In the genomic region with DNA sequence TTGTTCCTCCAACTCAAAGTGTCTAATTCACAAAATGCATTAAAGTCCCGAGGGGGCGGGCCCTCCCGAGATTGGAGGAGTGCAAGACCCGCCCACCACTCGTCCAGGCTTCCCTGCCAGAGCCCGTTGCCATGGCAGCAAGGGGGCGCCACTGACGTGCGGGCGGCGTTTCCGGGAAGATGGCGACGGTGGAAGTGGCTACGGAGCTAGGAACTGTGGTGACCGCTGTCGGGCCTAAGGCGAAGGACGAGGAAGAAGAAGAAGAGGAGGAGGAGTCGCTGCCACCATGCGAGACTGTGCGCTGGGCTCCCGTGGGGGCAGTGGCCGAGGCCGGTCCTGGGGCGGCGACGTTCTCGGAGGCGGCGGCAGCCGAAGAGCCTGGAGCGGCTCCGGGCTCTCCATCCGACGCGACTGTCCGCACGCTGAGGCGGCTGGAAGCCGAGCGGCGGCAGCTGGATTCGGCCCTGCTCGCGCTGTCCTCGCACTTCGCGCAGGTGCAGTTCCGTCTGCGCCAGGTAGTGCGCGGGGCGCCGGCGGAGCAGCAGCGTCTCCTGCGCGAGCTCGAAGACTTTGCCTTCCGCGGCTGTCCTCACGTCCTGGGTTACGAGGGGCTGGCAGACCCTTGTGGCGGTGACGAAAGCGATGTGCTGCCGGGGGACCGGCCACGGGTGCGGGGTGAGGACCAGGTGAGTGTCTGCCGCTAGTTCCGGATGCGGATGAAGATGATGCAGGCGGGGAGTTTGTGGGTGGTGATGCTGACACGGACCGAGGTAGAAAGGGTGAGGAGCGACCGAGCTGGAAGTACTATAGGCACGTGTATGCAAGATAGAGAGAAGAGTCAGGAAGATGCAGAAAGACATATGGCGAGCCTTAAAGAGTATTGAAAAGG, we compare ENCODE assay signal across 8 mouse cellular contexts. TPM values are rescaled to one million over a fixed set of nuclear protein-coding genes. Genes with fewer than 3 reads are reported as not detected.
DNase-seq lines count a peak whose midpoint lies in the region; ATAC-seq and TF ChIP-seq lines count a peak whose summit lies in the region.

A gene (plus strand): TSS at position 161 of the 889 bp plus-strand sequence.
A gene (minus strand): TSS at position 409 of the 889 bp plus-strand sequence.

- H3K9ac ChIP-seq in embryonic facial prominence, embryonic 14.5 days (ENCODE audit: low read depth, low read length) = peak within 1 kb of the TSS; percentile 84
- peak within 1 kb of the TSS; percentile 91 for H3K9ac ChIP-seq in heart, adult 2 months (ENCODE audit: low read depth, low read length)
- H3K9ac ChIP-seq in limb, embryonic 13.5 days = peak within 1 kb of the TSS; percentile 79
- peak within 1 kb of the TSS; percentile 82 for H3K9ac ChIP-seq in midbrain, embryonic 16.5 days (ENCODE audit: low read depth, low read length)

- no peaks in the 10 kb centered on the region for H3K27me3 ChIP-seq in embryonic facial prominence, embryonic 14.5 days (replicated peaks; ENCODE audit: control insufficient read depth, insufficient read depth, low read length)
- no peaks in the 10 kb centered on the region for H3K27me3 ChIP-seq in heart, adult 2 months (ENCODE audit: control insufficient read depth, insufficient read depth, low read length)
- no peaks in the 10 kb centered on the region for H3K27me3 ChIP-seq in limb, embryonic 13.5 days
- no peaks in the 10 kb centered on the region for H3K27me3 ChIP-seq in midbrain, embryonic 16.5 days (ENCODE audit: control insufficient read depth, insufficient read depth, low read depth, low read length)

- peak within 1 kb of the TSS; percentile 87 for H3K27ac ChIP-seq in embryonic facial prominence, embryonic 14.5 days (replicated peaks; ENCODE audit: low read depth, low read length)
- peak within 1 kb of the TSS; percentile 91 for H3K27ac ChIP-seq in heart, adult 2 months
- H3K27ac ChIP-seq in limb, embryonic 13.5 days = peak within 1 kb of the TSS; percentile 65; the same call in 1 of the 2 replicates
- peak within 1 kb of the TSS; percentile 90 for H3K27ac ChIP-seq in midbrain, embryonic 16.5 days (ENCODE audit: low read length)

- intact Hi-C loops in heart, adult 2 months (cut with DNase I) = no loop called here

- peak; percentile 93 for ATAC-seq in embryonic facial prominence, embryonic 14.5 days (ENCODE audit: low read depth)
- peak; percentile 96 for ATAC-seq in limb, embryonic 13.5 days (ENCODE audit: low FRiP score, low read depth)
- peak; percentile 94 for ATAC-seq in midbrain, embryonic 16.5 days

- H3K4me2 ChIP-seq in embryonic facial prominence, embryonic 14.5 days (ENCODE audit: low read depth, low read length) = peak within 1 kb of the TSS; percentile 90
- peak within 1 kb of the TSS; percentile 95 for H3K4me2 ChIP-seq in limb, embryonic 13.5 days (replicated peaks)
- peak within 1 kb of the TSS; percentile 90 for H3K4me2 ChIP-seq in midbrain, embryonic 16.5 days (ENCODE audit: low read length)

- peaks cover 10% of the 10 kb centered on the region; the same call in 1 of the 2 replicates for H3K36me3 ChIP-seq in embryonic facial prominence, embryonic 14.5 days (ENCODE audit: control insufficient read depth, insufficient read depth, low read length)
- peaks cover 4% of the 10 kb centered on the region; the same call in 1 of the 2 replicates for H3K36me3 ChIP-seq in heart, adult 2 months (ENCODE audit: control insufficient read depth, insufficient read depth, low read length)
- peaks cover 10% of the 10 kb centered on the region for H3K36me3 ChIP-seq in limb, embryonic 13.5 days
- H3K36me3 ChIP-seq in midbrain, embryonic 16.5 days (ENCODE audit: control insufficient read depth, insufficient read depth, low read length) = peaks cover 9% of the 10 kb centered on the region

- DNase-seq in 3T3-L1 (ENCODE audit: low read depth, low spot score) = peak; percentile 98
- peak; percentile 98 for DNase-seq in adrenal gland, postnatal 4 days (ENCODE audit: low spot score in 2 of 2)
- DNase-seq in embryonic facial prominence, embryonic 14.5 days (ENCODE audit: low spot score) = peak; percentile 99
- DNase-seq in heart, adult 2 months = peak; percentile 98 to 99
- peak; percentile 96 to 97 for DNase-seq in kidney, adult 8-10 months
- DNase-seq in spleen, postnatal 10 days (ENCODE audit: low spot score in 2 of 2) = peak; percentile 94 to 99

- H3K79me2 ChIP-seq in heart, adult 2 months (replicated peaks; ENCODE audit: control insufficient read depth, insufficient read depth, low read length) = 0 out of 2 replicates have a peak, but pooled peaks cover 1% of the 10 kb centered on the region

- H3K4me3 ChIP-seq in embryonic facial prominence, embryonic 14.5 days (ENCODE audit: low read depth, low read length) = peak within 1 kb of the TSS; percentile 93
- peak within 1 kb of the TSS; percentile 95 for H3K4me3 ChIP-seq in heart, adult 2 months
- peak within 1 kb of the TSS; percentile 75 for H3K4me3 ChIP-seq in limb, embryonic 13.5 days
- H3K4me3 ChIP-seq in midbrain, embryonic 16.5 days (ENCODE audit: low read depth, low read length) = peak within 1 kb of the TSS; percentile 77

- no peak for TF ChIP-seq EP300 in heart, adult 2 months (IDR thresholded peaks at IDR 0.05; ENCODE audit: insufficient read depth, low read depth, low read length)

- H3K9me3 ChIP-seq in embryonic facial prominence, embryonic 14.5 days (ENCODE audit: control insufficient read depth, low read length) = no peaks in the 10 kb centered on the region
- H3K9me3 ChIP-seq in limb, embryonic 13.5 days = no peaks in the 10 kb centered on the region
- no peaks in the 10 kb centered on the region for H3K9me3 ChIP-seq in midbrain, embryonic 16.5 days (replicated peaks; ENCODE audit: control insufficient read depth, low read length, poor library complexity, severe bottlenecking)

- TF ChIP-seq CTCF in heart, adult 2 months (IDR thresholded peaks at IDR 0.05) = peak; percentile 39

- H3K4me1 ChIP-seq in embryonic facial prominence, embryonic 14.5 days (ENCODE audit: control insufficient read depth, insufficient read depth, low read length) = peaks cover 20% of the 10 kb centered on the region
- peaks cover 8% of the 10 kb centered on the region for H3K4me1 ChIP-seq in heart, adult 2 months (ENCODE audit: control insufficient read depth, insufficient read depth, low read length)
- peaks cover 27% of the 10 kb centered on the region for H3K4me1 ChIP-seq in limb, embryonic 13.5 days
- peaks cover 27% of the 10 kb centered on the region for H3K4me1 ChIP-seq in midbrain, embryonic 16.5 days (ENCODE audit: control insufficient read depth, insufficient read depth, low read length)

- peak; percentile 81 for TF ChIP-seq POLR2A in heart, adult 2 months (IDR thresholded peaks at IDR 0.05; ENCODE audit: insufficient read depth, low read depth, low read length)

- WGBS in embryonic facial prominence, embryonic 14.5 days = under 1% methylated on average over 55 of the region's 81 CpGs
- under 1% methylated on average over 81 of the region's 81 CpGs for WGBS in heart, adult 2 months
- under 1% methylated on average over 78 of the region's 81 CpGs for WGBS in limb, embryonic 13.5 days
- 0% methylated on average over 78 of the region's 81 CpGs for WGBS in midbrain, embryonic 16.5 days

RNA-seq across cellular contexts. Expression of the first gene that starts in this region (rescaled TPM):
- 10 to 100 TPM; 20.1 to 22.0 TPM for total RNA-seq in adrenal gland, postnatal 4 days (2021)
- polyA plus RNA-seq in embryonic facial prominence, embryonic 14.5 days (2014; fragmentation: Nextera tagmentation; extraction: Ambion mirVana) = 16.2 and 17.3 TPM in 2 replicates
- 10 to 100 TPM; 10.1 to 12.1 TPM for total RNA-seq in heart, adult 2 months (2021)
- 12.0 and 14.7 TPM in 2 replicates for polyA plus RNA-seq in heart, adult 2 months (2012; rRNA removed)
- polyA plus RNA-seq in limb, embryonic 13.5 days (2015; fragmentation: Nextera tagmentation; extraction: Ambion mirVana) = 19.3 and 21.3 TPM in 2 replicates
- polyA plus RNA-seq in midbrain, embryonic 16.5 days (2015; fragmentation: Nextera tagmentation; extraction: Ambion mirVana) = 32.1 and 32.6 TPM in 2 replicates

RNA-seq across cellular contexts. Expression of the second gene that starts in this region (rescaled TPM):
- 1 to 10 TPM; 6.4 to 6.7 TPM for total RNA-seq in adrenal gland, postnatal 4 days (2021)
- polyA plus RNA-seq in embryonic facial prominence, embryonic 14.5 days (2014; fragmentation: Nextera tagmentation; extraction: Ambion mirVana) = 35.5 and 37.1 TPM in 2 replicates
- total RNA-seq in heart, adult 2 months (2021) = 10 to 100 TPM; 50.6 to 58.3 TPM
- 56.8 and 81.6 TPM in 2 replicates for polyA plus RNA-seq in heart, adult 2 months (2012; rRNA removed)
- 15.3 and 15.7 TPM in 2 replicates for polyA plus RNA-seq in limb, embryonic 13.5 days (2015; fragmentation: Nextera tagmentation; extraction: Ambion mirVana)
- polyA plus RNA-seq in midbrain, embryonic 16.5 days (2015; fragmentation: Nextera tagmentation; extraction: Ambion mirVana) = 3.0 and 3.1 TPM in 2 replicates

Comparison
In these comparisons a context has a peak if more than half of its experiments do, and no peak if none do; other contexts are left out.
1. Peak in every context shown above with its lines: DNase-seq, ATAC-seq, H3K4me3 ChIP-seq and H3K27ac ChIP-seq.
2. RNA of the second gene that starts in this region (total RNA-seq): 50.6 to 58.3 TPM in heart, adult 2 months; 6.4 to 6.7 TPM in adrenal gland, postnatal 4 days; every median in the first group is over 4 times any median in the second.